In genomic region chr12:5425276-5425675, GRCm38 (mm10) we compare ENCODE assay signal across 15 mouse cellular contexts.
"Had no signal": no experiment of that assay in that cellular context is flagged by ENCODE, and none has a peak within 500 bp of the region (broad histone marks: within the 10 kb centered on the region; RNA-seq: fewer than 3 reads in every experiment).

No protein-coding gene starts in this region.

- DNase-seq: heart, postnatal 10 days; heart, postnatal 14 days; heart, postnatal 36 days; heart, postnatal 4 days; kidney, adult 18-20 months; kidney, adult 2 months; kidney, adult 8-10 months; kidney, adult 9 months; kidney, postnatal 10 days; kidney, postnatal 14 days; kidney, postnatal 25 days; kidney, postnatal 36 days; kidney, postnatal 4 days; layer of hippocampus, adult 9-11 months; layer of hippocampus, postnatal 36 days had no signal
